Mouse (Mus musculus) heart, embryonic 10.5 days (tissue): ENCODE results near the gene Rev3l. TPM values are rescaled to one million over a fixed set of nuclear protein-coding genes. Genes with fewer than 3 reads are reported as not detected.
A peak's percentile ranks its signal among the peaks of the same experiment; 100 is the strongest.
"Not testable (repeated sequence)": the region's sequence is repeated elsewhere in the genome, so short reads cannot be mapped to it uniquely, and the experiment has no call there.

ENCODE experiments used
- DNase-seq: peaks from one replicate; pipeline ENCODE4 v3.0.0-alpha.2; 2017; ENCODE audit warnings: low spot score
- H3K27ac ChIP-seq: fragments of 300-500 bp; sonication (generic); 2 replicates; pipeline ENCODE4 v1.5.1; 2016; ENCODE audit warnings: mild to moderate bottlenecking
- H3K27me3 ChIP-seq: fragments of 300-500 bp; sonication (generic); 2 replicates; pipeline ENCODE4 v1.6.1; 2016; ENCODE audit warnings: mild to moderate bottlenecking; ENCODE audit not compliant: poor library complexity, insufficient read depth, severe bottlenecking
- H3K36me3 ChIP-seq: fragments of 300-500 bp; sonication (generic); 2 replicates; pipeline ENCODE4 v1.6.1; 2016; ENCODE audit warnings: mild to moderate bottlenecking, moderate library complexity
- H3K4me1 ChIP-seq: fragments of 300-500 bp; sonication (generic); 2 replicates; pipeline ENCODE4 v1.6.1; 2016; ENCODE audit warnings: mild to moderate bottlenecking
- H3K4me3 ChIP-seq: fragments of 300-500 bp; sonication (generic); 2 replicates; pipeline ENCODE4 v1.5.1; 2016; ENCODE audit warnings: mild to moderate bottlenecking, moderate library complexity
- H3K9me3 ChIP-seq: fragments of 300-500 bp; sonication (generic); 2 replicates; pipeline ENCODE4 v1.6.1; 2016; ENCODE audit warnings: mild to moderate bottlenecking, moderate library complexity
- WGBS: fragments of 180-500 bp; shearing (Covaris S2); methylation state at CpG from one replicate; pipeline ENCODE4 v1.1.7; 2016; 5-methylcytosine and 5-hydroxymethylcytosine counted together
- polyA plus RNA-seq: library from polyadenylated mRNA; unstranded; fragments of >200 nt; fragmentation: Nextera tagmentation; extraction: Ambion mirVana; gene quantifications from 2 replicates; pipeline ENCODE4 v1.2.1, GENCODE M21; 2016

Gene Rev3l
- polyA plus RNA-seq, 1 experiment from 2014 or later: 13.1 TPM

DNA sequence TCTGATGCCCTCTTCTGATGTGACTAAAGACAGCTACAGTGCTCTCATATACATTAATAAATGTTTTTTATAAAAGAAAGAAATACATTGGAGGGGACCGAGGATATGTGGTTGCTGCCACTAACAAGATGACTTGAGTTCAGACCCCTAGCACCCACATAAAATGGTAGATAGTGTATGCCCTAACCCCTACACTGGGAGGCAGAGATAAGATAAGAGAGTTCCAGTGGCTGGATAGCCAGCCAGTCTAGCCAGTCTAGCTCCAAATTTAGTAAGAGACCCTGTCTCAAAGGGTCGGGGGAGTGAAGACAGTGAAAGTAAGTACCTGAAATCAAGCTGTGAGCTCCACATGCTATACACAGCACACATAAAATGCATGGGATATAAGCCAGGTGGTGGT, 133.6 kb downstream of the Rev3l start:
- Histone ChIP-seq H3K4me1 (peaks cover 5% of the 10 kb centered on the region; the same call in 1 of the 2 replicates), H3K27ac (no peak overlapping the region), H3K4me3 (no peak overlapping the region), H3K36me3 (peaks cover 54% of the 10 kb centered on the region), H3K27me3 (no peaks in the 10 kb centered on the region), H3K9me3 (no peaks in the 10 kb centered on the region)
- no peak for DNase-seq
- WGBS: 38% methylated on average over 2 of the region's 2 CpGs

DNA sequence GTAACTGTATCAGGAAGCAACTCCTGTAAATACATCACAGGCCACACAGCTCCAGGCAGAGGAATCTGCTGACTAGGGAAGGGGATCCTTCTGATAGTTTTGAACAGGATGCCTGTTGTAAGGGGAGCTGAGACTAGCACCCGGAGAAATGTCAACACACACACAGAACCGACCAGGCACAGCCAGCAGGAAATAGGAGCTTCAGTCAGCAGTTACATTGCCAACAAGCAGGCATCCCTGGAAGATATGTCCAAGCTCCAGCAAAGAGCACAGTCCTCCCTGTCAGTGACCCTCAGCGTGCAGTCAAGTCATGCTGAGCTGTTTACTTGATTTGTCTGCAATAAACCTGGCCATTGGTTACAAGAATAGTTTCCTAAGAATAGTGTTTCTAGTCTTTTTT, 156.7 kb downstream of the Rev3l start:
- WGBS: 45% methylated on average over 3 of the region's 3 CpGs
- no peak for DNase-seq
- Histone ChIP-seq H3K36me3 (peaks cover 9% of the 10 kb centered on the region; the same call in 1 of the 2 replicates), H3K27me3 (no peaks in the 10 kb centered on the region), H3K9me3 (no peaks in the 10 kb centered on the region), H3K27ac (no peak overlapping the region), H3K4me3 (no peak overlapping the region), H3K4me1 (0 out of 2 replicates have a peak, but pooled peaks cover 2% of the 10 kb centered on the region)

DNA sequence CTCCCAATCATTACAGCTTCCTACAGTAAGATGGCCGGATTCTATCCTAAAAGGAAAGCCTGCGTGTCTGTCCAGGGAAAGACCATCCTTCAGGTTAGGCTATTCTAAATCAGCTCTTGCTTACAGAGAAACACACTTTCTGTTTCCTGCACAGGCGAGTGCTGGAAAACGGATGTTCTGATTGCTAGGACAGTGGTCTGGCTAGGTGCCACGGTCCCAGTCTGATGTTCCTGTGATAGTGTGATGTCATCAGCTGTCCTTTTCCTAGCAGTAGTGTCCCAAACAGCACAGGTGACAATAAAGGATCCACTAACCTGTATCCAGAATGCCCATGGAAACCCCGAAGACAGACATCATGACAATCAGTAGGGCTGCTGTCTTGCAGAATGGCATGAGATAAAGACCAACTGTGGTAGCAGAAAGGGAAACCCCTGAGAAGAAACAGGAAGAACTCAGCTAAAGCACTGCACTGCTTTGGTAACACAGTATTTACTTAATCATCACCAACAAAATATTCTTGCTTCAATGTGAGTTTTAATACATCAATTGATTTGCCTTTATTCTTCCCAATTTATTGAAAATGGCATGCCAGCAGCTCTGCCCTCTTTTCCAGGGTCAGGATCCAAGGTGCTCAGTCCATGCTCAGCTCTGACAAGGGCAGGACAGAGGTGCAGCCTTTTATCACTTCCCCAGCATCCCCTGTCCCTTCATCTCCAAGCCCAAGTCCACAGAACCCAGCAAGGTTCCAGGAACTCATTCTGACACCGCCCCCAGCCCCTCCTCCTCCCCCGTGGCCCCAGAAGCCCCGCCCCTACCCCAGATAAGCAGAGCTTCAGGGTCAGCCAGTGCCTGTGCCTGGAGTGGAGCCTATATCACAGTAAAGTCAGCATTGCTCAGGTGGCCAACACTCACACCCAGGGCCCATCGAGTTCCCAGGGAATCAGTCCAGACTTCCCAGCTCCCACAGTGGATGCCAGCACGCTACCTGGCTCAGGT, 162.1 kb downstream of the Rev3l start:
- Histone ChIP-seq H3K36me3 (peaks cover 9% of the 10 kb centered on the region; the same call in 1 of the 2 replicates), H3K27ac (peak overlapping the region; percentile 69), H3K4me3 (no peak overlapping the region), H3K27me3 (no peaks in the 10 kb centered on the region), H3K4me1 (peaks cover 28% of the 10 kb centered on the region), H3K9me3 (no peaks in the 10 kb centered on the region)
- peak; percentile 91 for DNase-seq
- WGBS: 59% methylated on average over 11 of the region's 11 CpGs

DNA sequence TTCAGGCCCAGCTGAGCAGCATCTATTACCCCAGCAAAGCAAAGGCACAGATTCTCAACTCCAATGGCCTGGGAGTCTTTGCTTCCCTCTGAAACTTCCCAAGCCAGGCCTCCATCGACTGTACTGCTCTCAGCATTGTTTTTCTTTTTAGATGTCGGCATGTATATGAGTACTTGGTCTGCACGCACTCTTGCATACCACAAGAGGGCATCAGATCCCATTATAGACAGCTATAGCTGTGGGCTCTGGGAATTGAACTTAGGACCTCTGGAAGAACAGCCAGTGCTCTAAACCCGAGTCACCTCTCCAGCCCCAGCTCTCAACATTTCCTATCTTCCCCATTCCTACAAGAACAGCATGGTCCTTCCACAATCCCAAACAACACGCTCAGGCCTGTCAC, 164.6 kb downstream of the Rev3l start:
- Histone ChIP-seq H3K9me3 (no peaks in the 10 kb centered on the region), H3K27ac (no peak overlapping the region), H3K27me3 (no peaks in the 10 kb centered on the region), H3K4me1 (peaks cover 32% of the 10 kb centered on the region), H3K36me3 (peaks cover 6% of the 10 kb centered on the region; the same call in 1 of the 2 replicates), H3K4me3 (no peak overlapping the region)
- 81% methylated on average over 5 of the region's 5 CpGs for WGBS
- DNase-seq: no peak

DNA sequence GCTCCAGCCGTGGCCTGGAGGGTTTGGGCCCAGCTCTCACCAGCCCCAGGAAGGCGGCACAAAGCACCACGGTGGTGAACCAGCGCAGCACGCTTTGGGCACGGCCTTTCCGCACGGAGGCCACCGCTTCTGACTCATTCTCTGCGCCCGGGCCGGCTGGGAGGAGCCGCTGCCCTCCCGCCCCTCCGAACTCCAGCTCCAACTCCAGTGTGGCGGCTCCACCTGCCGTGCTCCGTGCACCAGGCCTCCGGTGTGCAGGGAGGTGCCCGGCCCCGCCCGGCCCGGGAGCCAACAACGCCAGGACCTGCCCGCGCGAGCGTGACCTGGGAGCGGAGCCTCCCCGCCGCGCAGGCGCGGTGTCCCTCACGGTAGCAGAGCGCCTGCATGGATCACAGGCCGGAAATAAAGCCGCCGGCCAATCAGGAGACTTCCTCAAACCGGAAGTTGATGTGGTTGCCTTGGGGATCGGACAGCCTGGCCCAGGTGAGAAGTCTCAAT, 167.0 kb downstream of the Rev3l start, which contains the start of gene Mfsd4b4:
TSS of gene Mfsd4b4 (minus strand) at position 365 of the 498 bp plus-strand sequence.
- 2% methylated on average over 41 of the region's 41 CpGs for WGBS
- peaks cover 27% of the 10 kb centered on the region for H3K4me1 ChIP-seq
- peak within 1 kb of the TSS; percentile 97 for H3K27ac ChIP-seq
- H3K4me3 ChIP-seq: peak within 1 kb of the TSS; percentile 88
- peak; percentile 97 for DNase-seq
- no peaks in the 10 kb centered on the region for H3K27me3 ChIP-seq
- no peaks in the 10 kb centered on the region for H3K9me3 ChIP-seq
- H3K36me3 ChIP-seq: no peaks in the 10 kb centered on the region

DNA sequence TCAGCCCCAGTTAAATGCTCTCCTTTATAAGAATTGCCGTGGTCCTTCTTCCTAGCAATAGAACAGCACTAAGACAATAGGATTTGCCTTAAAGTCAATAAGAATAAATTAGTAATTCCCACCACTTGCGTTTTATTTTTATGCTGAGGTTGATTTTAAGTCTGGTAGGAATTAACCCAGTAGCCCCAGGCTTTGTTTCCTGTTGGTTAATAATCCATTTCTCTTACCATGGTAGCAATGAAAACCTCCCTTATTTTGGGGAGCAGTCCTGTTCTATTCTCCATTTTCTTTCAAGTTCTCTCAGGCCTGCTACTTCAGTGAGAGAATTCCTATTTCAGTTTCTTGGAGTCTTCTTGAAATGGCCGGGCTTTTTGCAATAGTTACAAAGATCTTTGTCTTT, 172.3 kb downstream of the Rev3l start:
- H3K4me3 ChIP-seq: no peak overlapping the region
- WGBS: 74% methylated on average over 3 of the region's 3 CpGs
- no peak for DNase-seq
- H3K9me3 ChIP-seq: no peaks in the 10 kb centered on the region
- H3K36me3 ChIP-seq: no peaks in the 10 kb centered on the region
- H3K4me1 ChIP-seq: peaks cover 4% of the 10 kb centered on the region; the same call in 1 of the 2 replicates
- no peaks in the 10 kb centered on the region for H3K27me3 ChIP-seq
- H3K27ac ChIP-seq: no peak overlapping the region

DNA sequence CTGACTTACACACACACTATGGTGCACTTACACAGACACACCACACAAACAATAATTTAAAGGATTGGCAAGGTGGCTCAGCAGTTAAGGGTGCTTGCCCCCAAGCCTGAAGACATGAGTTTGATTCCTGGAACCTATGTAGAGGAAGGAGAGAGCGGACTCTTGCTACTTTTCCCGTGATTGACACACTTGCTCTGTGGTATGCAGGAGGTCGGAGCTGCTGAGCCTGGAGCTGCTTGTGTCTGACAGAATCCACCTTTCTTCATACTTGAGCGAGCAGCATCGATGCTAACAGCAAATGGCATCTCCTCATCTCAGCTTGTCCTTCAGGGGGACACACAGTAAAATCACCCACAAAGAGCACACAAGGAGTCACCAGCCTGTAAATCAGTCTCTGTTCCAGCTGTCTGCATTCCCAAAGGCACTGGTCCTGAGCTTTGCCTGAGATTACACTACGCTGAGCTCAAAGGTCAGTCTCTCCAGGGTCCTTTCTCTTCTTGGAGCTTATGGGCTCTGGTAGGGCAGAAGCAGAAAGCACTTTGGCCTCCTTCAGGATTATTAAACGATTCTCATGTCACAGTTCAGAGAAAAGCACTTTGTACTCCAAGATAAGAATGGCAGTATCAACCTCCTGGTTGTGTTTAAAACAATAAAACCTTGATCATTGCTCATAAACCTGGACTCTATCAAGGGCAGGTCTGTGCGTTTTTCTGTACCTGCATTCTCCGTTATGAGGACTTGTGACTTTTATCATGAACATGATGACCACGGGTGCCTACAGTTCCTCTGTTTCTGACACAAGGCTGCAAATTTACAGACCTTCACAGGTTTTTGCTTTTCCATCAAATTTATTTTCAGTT, 175.1 kb downstream of the Rev3l start:
- Histone ChIP-seq H3K27me3 (no peaks in the 10 kb centered on the region), H3K9me3 (no peaks in the 10 kb centered on the region), H3K4me3 (no peak overlapping the region), H3K36me3 (no peaks in the 10 kb centered on the region), H3K27ac (no peak overlapping the region), H3K4me1 (no peaks in the 10 kb centered on the region)
- no peak for DNase-seq
- WGBS: 74% methylated on average over 10 of the region's 10 CpGs

DNA sequence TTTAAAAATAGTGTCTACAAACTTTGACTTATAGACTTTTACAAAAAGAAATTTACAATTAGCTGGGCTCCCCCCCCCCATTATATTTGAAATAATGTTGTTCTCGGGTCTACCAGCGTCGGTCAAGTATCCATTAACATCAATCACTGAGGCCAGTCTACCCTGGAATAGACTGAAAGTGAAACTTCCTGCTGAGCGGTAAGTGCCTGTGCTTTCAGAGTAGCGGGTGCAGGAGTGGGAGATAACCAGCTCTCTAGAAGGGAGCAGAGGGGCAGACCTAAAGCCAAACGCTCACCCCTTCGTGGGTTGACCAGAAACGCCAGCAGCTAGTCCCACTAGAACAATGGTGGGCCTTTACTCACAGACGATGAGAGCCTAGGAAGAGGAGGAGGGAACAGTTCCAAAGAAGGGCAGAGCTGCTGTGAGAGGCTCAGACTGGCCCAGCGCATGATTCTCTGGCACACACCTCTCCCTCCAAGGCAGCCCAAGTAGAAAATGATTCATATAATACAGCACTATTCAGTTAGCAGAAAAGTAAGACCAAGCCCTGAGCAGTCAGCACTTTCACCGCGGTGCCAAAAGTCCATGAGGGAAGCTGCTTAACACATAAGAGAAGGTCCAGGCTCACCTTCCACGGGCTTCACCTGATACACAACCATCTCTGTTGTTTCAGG, 177.0 kb downstream of the Rev3l start:
- H3K4me3 ChIP-seq: no peak overlapping the region
- 53% methylated on average over 13 of the region's 13 CpGs for WGBS

DNA sequence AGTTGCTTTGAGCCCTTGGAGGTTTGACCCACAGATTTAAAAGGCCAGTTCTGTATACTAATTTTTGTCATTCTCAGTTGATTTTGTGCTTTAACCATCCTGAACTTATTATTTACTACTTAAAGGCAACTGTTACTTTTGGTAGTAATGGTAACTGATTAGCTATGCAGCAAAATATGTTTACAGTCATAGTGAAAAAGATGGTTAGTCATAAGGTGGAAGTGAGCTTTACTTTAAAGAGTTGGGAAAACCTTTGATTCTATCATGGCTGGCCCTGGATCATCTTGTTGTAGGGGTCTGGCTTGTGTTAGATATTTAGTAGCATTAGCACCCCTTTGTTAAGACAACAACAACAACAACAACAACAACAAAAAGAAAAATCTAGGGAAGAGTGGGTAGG, 180.7 kb downstream of the Rev3l start:
- Histone ChIP-seq H3K27ac (no peak overlapping the region), H3K27me3 (no peaks in the 10 kb centered on the region), H3K4me1 (no peaks in the 10 kb centered on the region), H3K4me3 (no peak overlapping the region), H3K9me3 (no peaks in the 10 kb centered on the region), H3K36me3 (no peaks in the 10 kb centered on the region)
- DNase-seq: no peak

More for the DNA sequence above, 177.0 kb downstream of the Rev3l start:
- no peak for DNase-seq
- H3K4me1 ChIP-seq: no peaks in the 10 kb centered on the region
- H3K27me3 ChIP-seq: no peaks in the 10 kb centered on the region
- H3K36me3 ChIP-seq: no peaks in the 10 kb centered on the region
- H3K27ac ChIP-seq: no peak overlapping the region
- H3K9me3 ChIP-seq: no peaks in the 10 kb centered on the region

DNA sequence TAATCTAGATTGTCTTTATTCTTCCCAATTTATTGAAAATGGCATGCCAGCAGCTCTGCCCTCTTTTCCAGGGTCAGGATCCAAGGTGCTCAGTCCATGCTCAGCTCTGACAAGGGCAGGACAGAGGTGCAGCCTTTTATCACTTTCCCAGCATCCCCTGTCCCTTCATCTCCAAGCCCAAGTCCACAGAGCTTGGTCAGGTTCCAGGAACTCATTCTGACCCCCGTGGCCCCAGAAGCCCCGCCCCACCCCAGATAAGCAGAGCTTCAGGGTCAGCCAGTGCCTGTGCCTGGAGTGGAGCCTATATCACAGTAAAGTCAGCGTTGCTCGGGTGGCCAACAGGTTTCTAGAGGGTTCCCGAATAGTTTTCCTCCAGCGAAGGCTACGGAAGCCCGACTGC, 192.6 kb downstream of the Rev3l start:
- H3K36me3 ChIP-seq: not testable (repeated sequence)
- WGBS: 44% methylated on average over 8 of the region's 8 CpGs

More for the DNA sequence above, 192.6 kb downstream of the Rev3l start:
- peak; percentile 93 for DNase-seq
- Histone ChIP-seq H3K4me1 (peaks cover 14% of the 10 kb centered on the region), H3K27me3 (peaks cover 19% of the 10 kb centered on the region)
- H3K4me3 ChIP-seq, H3K9me3 ChIP-seq, H3K27ac ChIP-seq: not testable (repeated sequence)
